Mouse (Mus musculus): Measurements from ENCODE around the gene Ptges2. TPM values are rescaled to one million over a fixed set of nuclear protein-coding genes. Genes with fewer than 3 reads are reported as not detected.

Ptges2 gene
- 8.5 TPM for total RNA-seq (2023)

GRCm38 (mm10) chr2:32395484-32395945 lies at the start of gene Ptges2:
TSS of gene Ptges2 (plus strand) at chr2:32395896.

DNA sequence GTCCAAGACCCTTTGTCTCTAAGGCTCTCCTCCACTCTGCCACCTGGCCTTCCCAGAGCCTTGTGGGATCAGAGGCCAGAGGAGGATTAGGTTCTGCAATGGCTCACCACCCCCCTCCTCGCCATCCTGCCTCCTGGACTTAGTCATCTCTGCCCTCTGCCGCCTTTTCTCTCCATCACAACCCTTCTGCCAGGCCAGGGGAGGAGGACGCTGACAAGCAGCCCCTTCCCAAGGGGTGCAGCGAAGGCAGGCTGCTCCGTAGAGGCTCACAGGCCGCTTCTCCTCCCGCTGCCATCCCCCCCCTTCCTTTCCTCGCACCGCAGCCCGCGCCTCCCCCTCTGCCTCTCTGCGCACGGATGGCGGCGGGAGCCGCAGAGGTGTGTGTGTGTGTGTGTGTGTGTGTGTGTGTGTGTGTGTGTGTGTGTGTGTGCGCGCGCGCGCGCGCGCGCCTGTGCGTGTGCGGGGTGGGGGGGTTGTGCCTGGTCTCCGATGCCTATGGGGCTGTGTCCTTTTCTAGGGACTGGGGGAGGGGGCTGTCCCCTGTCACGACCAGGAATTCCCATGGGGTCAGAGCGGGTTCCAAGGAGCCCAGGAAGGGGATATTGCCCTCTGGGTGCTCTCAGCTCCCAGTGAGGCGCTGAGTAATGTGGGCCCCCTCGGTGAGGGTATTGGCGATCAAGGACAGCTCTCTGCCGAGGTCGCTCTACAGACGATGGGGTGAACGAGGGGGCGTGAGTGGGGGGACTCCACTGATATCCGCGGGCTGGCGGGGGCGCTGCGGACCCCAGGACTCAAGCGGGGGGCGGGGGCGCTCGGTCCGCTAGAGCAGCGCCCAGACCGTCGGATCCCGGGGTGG lies 43.3 kb upstream of the Ptges2 start, which contains the start of gene Ciz1:
Gene Ciz1, plus strand, starts transcription at position 177 of the 856 bp plus-strand sequence.

DNA sequence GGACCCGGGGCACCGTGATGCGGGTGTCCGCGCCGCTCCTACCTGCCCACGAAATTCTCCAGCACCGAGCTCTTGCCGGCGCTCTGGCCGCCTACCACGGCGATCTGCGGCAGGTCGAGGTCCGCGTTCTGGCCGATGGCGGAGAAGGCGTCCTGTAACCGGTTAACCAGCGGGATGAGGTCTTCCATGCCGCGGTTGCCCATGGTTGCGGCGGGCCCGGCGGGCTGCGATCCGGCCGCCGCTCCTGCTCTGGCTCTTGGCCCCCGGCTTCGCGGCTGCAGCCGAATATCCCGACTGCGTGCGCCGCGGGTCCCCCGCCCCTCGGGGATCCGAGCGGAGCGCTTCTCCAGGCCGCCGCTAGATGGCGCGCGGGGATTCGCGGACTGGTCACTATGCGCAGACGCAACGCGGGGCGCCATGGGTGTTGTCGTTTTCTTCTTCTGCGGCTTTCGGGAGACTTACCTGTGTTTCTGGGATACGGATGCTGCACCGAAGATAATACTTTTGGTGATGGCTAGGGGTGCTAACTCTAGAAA lies 42.6 kb upstream of the Ptges2 start, which contains the start of gene Dnm1:
Gene Dnm1, minus strand, starts transcription at position 332 of the 536 bp plus-strand sequence.

DNA sequence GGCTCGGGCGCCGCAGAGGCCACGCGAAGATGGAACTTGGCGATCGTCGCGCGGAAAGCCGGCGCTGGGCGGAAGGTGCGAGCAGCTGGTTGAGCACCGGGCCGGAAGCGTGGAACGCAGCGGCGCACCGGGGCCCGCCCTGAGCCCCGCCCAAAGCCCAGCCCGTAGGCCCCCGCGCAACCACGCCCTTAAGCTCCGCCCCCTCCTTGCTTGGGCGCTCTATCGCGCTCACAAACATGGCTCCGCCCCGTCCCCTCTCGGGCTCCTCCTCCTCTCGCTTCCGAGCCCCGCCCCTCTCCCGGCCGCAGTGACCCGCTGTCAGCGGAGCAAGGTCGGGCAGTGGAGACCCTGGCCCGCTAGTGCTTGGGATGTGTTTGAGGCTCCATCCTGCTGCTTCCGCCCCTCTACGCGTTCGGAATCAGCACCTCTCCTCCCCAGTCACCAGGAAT lies 13.9 kb upstream of the Ptges2 start, which contains the start of gene 1110008P14Rik:
Gene 1110008P14Rik, minus strand, starts transcription at position 164 of the 449 bp plus-strand sequence.

GRCm38 (mm10) chr2:32387706-32388490 lies 7.8 kb upstream of the Ptges2 start, which contains the start of gene Lcn2:
TSS of gene Lcn2 (minus strand) at chr2:32388252.

GRCm38 (mm10) chr2:32449761-32450754 lies 54.4 kb downstream of the Ptges2 start, which contains the start of gene Naif1:
TSS of gene Naif1 (plus strand) at chr2:32450457.

GRCm38 (mm10) chr2:32450881-32451844 lies 55.5 kb downstream of the Ptges2 start, which contains the start of gene Slc25a25:
TSS of gene Slc25a25 (minus strand) at chr2:32451445.

Other genes with a start within 250 kb of the Ptges2 start
- gene Prrc2b, start 244.8 kb upstream of the Ptges2 start, total RNA-seq (2023), result 147 TPM
- gene Pomt1, start 159.3 kb upstream of the Ptges2 start, total RNA-seq (2023), result 12.8 TPM
- 103 TPM for gene Uck1, start 135.7 kb upstream of the Ptges2 start, total RNA-seq (2023)
- 49.5 TPM for gene Golga2, start 108.5 kb upstream of the Ptges2 start, total RNA-seq (2023)
- gene Swi5, start 107.8 kb upstream of the Ptges2 start, total RNA-seq (2023), result 72.3 TPM
- gene Ciz1, start 43.6 kb upstream of the Ptges2 start, total RNA-seq (2023), result 137 TPM
- not detected for gene Dnm1, start 42.6 kb upstream of the Ptges2 start, total RNA-seq (2023)
- gene 1110008P14Rik, start 14.0 kb upstream of the Ptges2 start, total RNA-seq (2023), result 23.0 TPM
- 2.4 TPM for gene Lcn2, start 7.6 kb upstream of the Ptges2 start, total RNA-seq (2023)
- gene Naif1, start 54.6 kb downstream of the Ptges2 start, total RNA-seq (2023), result 4.7 TPM
- gene Slc25a25, start 55.5 kb downstream of the Ptges2 start, total RNA-seq (2023), result 65.7 TPM
- gene Fam102a, start 139.4 kb downstream of the Ptges2 start, total RNA-seq (2023), result 137 TPM
- 63.7 TPM for gene Dpm2, start 175.0 kb downstream of the Ptges2 start, total RNA-seq (2023)
- 0.89 TPM for gene Pip5kl1, start 178.9 kb downstream of the Ptges2 start, total RNA-seq (2023)
- gene 9430097D07Rik, start 179.8 kb downstream of the Ptges2 start, total RNA-seq (2023), result not detected
- 21.0 TPM for gene St6galnac4, start 191.2 kb downstream of the Ptges2 start, total RNA-seq (2023)
- gene St6galnac6, start 203.8 kb downstream of the Ptges2 start, total RNA-seq (2023), result 2.3 TPM
- gene Ak1, start 225.9 kb downstream of the Ptges2 start, total RNA-seq (2023), result not detected

Measured in CD8-positive naive resting alpha-beta T cell, adult 57 days (primary cell).